Mouse (Mus musculus) right cerebral cortex, postnatal 14 days (tissue): ENCODE measurements around the gene Echs1.
A peak's percentile ranks its signal among the peaks of the same experiment; 100 is the strongest.
"Not testable (repeated sequence)": the region's sequence is repeated elsewhere in the genome, so short reads cannot be mapped to it uniquely, and the experiment has no call there.

ENCODE experiments used
- DNase-seq: peaks from one replicate; pipeline ENCODE4 v3.0.0; 2022

Echs1 gene

GRCm38 (mm10) chr7:140116329-140117054, at the start of gene Echs1:
TSS of gene Echs1 (minus strand) at chr7:140116476.
- DNase-seq, result peak; percentile 80

- no peak for DNase-seq
Observed at GRCm38 (mm10) chr7:140164664-140165063, 48.4 kb upstream of the Echs1 start, which contains the start of gene Olfr522. TSS of gene Olfr522 (minus strand) at chr7:140164764.

GRCm38 (mm10) chr7:140160363-140160762, 44.1 kb upstream of the Echs1 start:
- DNase-seq, result no peak

GRCm38 (mm10) chr7:140154218-140154927, 38.1 kb upstream of the Echs1 start, which contains the start of gene Sprn:
TSS of gene Sprn (minus strand) at chr7:140154877.
- peak; percentile 77 for DNase-seq

GRCm38 (mm10) chr7:140153829-140154217, 37.5 kb upstream of the Echs1 start:
- no peak for DNase-seq

- peak; percentile 66 for DNase-seq
Observed at GRCm38 (mm10) chr7:140153383-140153782, 37.1 kb upstream of the Echs1 start.

GRCm38 (mm10) chr7:140144550-140144949, 28.3 kb upstream of the Echs1 start:
- no peak for DNase-seq

GRCm38 (mm10) chr7:140141350-140141749, 25.1 kb upstream of the Echs1 start:
- peak; percentile 47 for DNase-seq

GRCm38 (mm10) chr7:140138021-140138310, 21.7 kb upstream of the Echs1 start:
- no peak for DNase-seq

- DNase-seq, result peak; percentile 99
Observed at GRCm38 (mm10) chr7:140137135-140138020, 21.1 kb upstream of the Echs1 start, which contains the start of gene Mtg1. TSS of gene Mtg1 (plus strand) at chr7:140137564.

GRCm38 (mm10) chr7:140135106-140135770, 19.0 kb upstream of the Echs1 start:
- no peak for DNase-seq

- DNase-seq, result not testable (repeated sequence)
Observed at GRCm38 (mm10) chr7:140134033-140134432, 17.8 kb upstream of the Echs1 start.

- not testable (repeated sequence) for DNase-seq
Observed at GRCm38 (mm10) chr7:140132184-140132583, 15.9 kb upstream of the Echs1 start.

GRCm38 (mm10) chr7:140127911-140128310, 11.6 kb upstream of the Echs1 start:
- no peak for DNase-seq

GRCm38 (mm10) chr7:140126934-140127333, 10.7 kb upstream of the Echs1 start:
- no peak for DNase-seq

GRCm38 (mm10) chr7:140126022-140126350, 9.7 kb upstream of the Echs1 start:
- no peak for DNase-seq

- peak; percentile 83 for DNase-seq
Observed at GRCm38 (mm10) chr7:140125278-140126021, 9.2 kb upstream of the Echs1 start.

- no peak for DNase-seq
Observed at GRCm38 (mm10) chr7:140124382-140124781, 8.1 kb upstream of the Echs1 start.

- DNase-seq, result no peak
Observed at GRCm38 (mm10) chr7:140122765-140123164, 6.5 kb upstream of the Echs1 start.

- no peak for DNase-seq
Observed at GRCm38 (mm10) chr7:140121338-140121910, 5.1 kb upstream of the Echs1 start.

- DNase-seq, result no peak
Observed at GRCm38 (mm10) chr7:140120484-140120883, 4.2 kb upstream of the Echs1 start.
